Mouse (Mus musculus) embryonic fibroblast, embryonic 13.5 days (primary cell): ENCODE results near the gene Lpin1. TPM values are rescaled to one million over a fixed set of nuclear protein-coding genes. Genes with fewer than 3 reads are reported as not detected.

Source experiments
- H3K27ac ChIP-seq: 2 replicates; pipeline ENCODE4 v1.5.1; 2012; ENCODE audit warnings: low read length, control low read depth, inconsistent platforms; ENCODE audit not compliant: insufficient read depth
- H3K4me1 ChIP-seq: 2 replicates; pipeline ENCODE4 v1.6.1; 2011; ENCODE audit warnings: low read length; ENCODE audit not compliant: control insufficient read depth, insufficient read depth
- H3K4me3 ChIP-seq: 2 replicates; pipeline ENCODE4 v1.5.1; 2011; ENCODE audit warnings: mild to moderate bottlenecking, control low read depth, low read length; ENCODE audit not compliant: insufficient read depth
- CTCF ChIP-seq: IDR thresholded peaks from 2 replicates; pipeline ENCODE4 v1.5.1; 2011; ENCODE audit warnings: mild to moderate bottlenecking, control low read depth, low read length, moderate library complexity, borderline replicate concordance; ENCODE audit not compliant: insufficient read depth
- POLR2A ChIP-seq: IDR thresholded peaks from 2 replicates; pipeline ENCODE4 v1.6.1; 2011; ENCODE audit warnings: low read depth, mild to moderate bottlenecking, control low read depth, low read length, moderate library complexity
- polyA plus RNA-seq: library from polyadenylated mRNA; stranded (reverse); fragments of >200 nt; gene quantifications from 2 replicates; pipeline ENCODE4 v1.2.4, GENCODE M21; 2011; ENCODE audit warnings: low read depth; ENCODE audit not compliant: missing spikeins, insufficient read length

The Lpin1 gene
- polyA plus RNA-seq, 1 experiment: 8.9 TPM

GRCm38 (mm10) chr12:16642000-16642399 is 31.2 kb upstream of the Lpin1 start:
- TF ChIP-seq POLR2A (no peak), CTCF (no peak)
- no peak overlapping the region for H3K4me3 ChIP-seq
- H3K27ac ChIP-seq: no peak overlapping the region
- H3K4me1 ChIP-seq: no peaks in the 10 kb centered on the region

GRCm38 (mm10) chr12:16640075-16640474 is 29.3 kb upstream of the Lpin1 start:
- no peaks in the 10 kb centered on the region for H3K4me1 ChIP-seq
- H3K27ac ChIP-seq: no peak overlapping the region
- no peak overlapping the region for H3K4me3 ChIP-seq
- no peak for TF ChIP-seq CTCF

GRCm38 (mm10) chr12:16639078-16639771 is 28.5 kb upstream of the Lpin1 start:
- H3K4me3 ChIP-seq: no peak overlapping the region
- H3K4me1 ChIP-seq: no peaks in the 10 kb centered on the region
- no peak overlapping the region for H3K27ac ChIP-seq
- no peak for TF ChIP-seq CTCF
- TF ChIP-seq POLR2A: no peak

GRCm38 (mm10) chr12:16635816-16636215 is 25.1 kb upstream of the Lpin1 start:
- Histone ChIP-seq H3K4me3 (no peak overlapping the region), H3K4me1 (no peaks in the 10 kb centered on the region), H3K27ac (no peak overlapping the region)
- TF ChIP-seq CTCF: no peak
- no peak for TF ChIP-seq POLR2A

- TF ChIP-seq POLR2A: no peak
- TF ChIP-seq CTCF: peak; percentile 54; the same call in 1 of the 2 replicates
Observed at GRCm38 (mm10) chr12:16634075-16634813, 23.5 kb upstream of the Lpin1 start.

GRCm38 (mm10) chr12:16633235-16633634 is 22.5 kb upstream of the Lpin1 start:
- TF ChIP-seq CTCF (no peak), POLR2A (no peak)

More at GRCm38 (mm10) chr12:16634075-16634813, 23.5 kb upstream of the Lpin1 start:
- no peak overlapping the region for H3K4me3 ChIP-seq
- no peaks in the 10 kb centered on the region for H3K4me1 ChIP-seq
- no peak overlapping the region for H3K27ac ChIP-seq

GRCm38 (mm10) chr12:16631423-16631822 is 20.7 kb upstream of the Lpin1 start:
- H3K4me3 ChIP-seq: no peak overlapping the region
- no peak overlapping the region for H3K27ac ChIP-seq
- TF ChIP-seq POLR2A (no peak), CTCF (no peak)
- no peaks in the 10 kb centered on the region for H3K4me1 ChIP-seq

More at GRCm38 (mm10) chr12:16633235-16633634, 22.5 kb upstream of the Lpin1 start:
- H3K4me1 ChIP-seq: no peaks in the 10 kb centered on the region
- H3K27ac ChIP-seq: no peak overlapping the region
- no peak overlapping the region for H3K4me3 ChIP-seq

- H3K4me3 ChIP-seq: no peak overlapping the region
Observed at GRCm38 (mm10) chr12:16630866-16631185, 20.1 kb upstream of the Lpin1 start.

GRCm38 (mm10) chr12:16630152-16630865 is 19.5 kb upstream of the Lpin1 start:
- Histone ChIP-seq H3K27ac (no peak overlapping the region), H3K4me1 (no peaks in the 10 kb centered on the region), H3K4me3 (no peak overlapping the region)
- no peak for TF ChIP-seq CTCF
- TF ChIP-seq POLR2A: no peak

More at GRCm38 (mm10) chr12:16630866-16631185, 20.1 kb upstream of the Lpin1 start:
- no peaks in the 10 kb centered on the region for H3K4me1 ChIP-seq
- H3K27ac ChIP-seq: no peak overlapping the region
- TF ChIP-seq CTCF: no peak

- H3K4me3 ChIP-seq: no peak overlapping the region
- H3K27ac ChIP-seq: no peak overlapping the region
- no peaks in the 10 kb centered on the region for H3K4me1 ChIP-seq
- TF ChIP-seq CTCF (no peak), POLR2A (no peak)
Observed at GRCm38 (mm10) chr12:16620230-16620629, 9.5 kb upstream of the Lpin1 start.
